Mouse (Mus musculus): ENCODE results near the gene Nelfcd.

Nelfcd gene

GRCm38 (mm10) chr2:174472818-174473549, 57.4 kb downstream of the Nelfcd start, which contains the start of gene Prelid3b:
Gene Prelid3b, minus strand, starts transcription at chr2:174473081.
- in situ Hi-C loops (cut with MboI, MseI) = no loop called here

DNA sequence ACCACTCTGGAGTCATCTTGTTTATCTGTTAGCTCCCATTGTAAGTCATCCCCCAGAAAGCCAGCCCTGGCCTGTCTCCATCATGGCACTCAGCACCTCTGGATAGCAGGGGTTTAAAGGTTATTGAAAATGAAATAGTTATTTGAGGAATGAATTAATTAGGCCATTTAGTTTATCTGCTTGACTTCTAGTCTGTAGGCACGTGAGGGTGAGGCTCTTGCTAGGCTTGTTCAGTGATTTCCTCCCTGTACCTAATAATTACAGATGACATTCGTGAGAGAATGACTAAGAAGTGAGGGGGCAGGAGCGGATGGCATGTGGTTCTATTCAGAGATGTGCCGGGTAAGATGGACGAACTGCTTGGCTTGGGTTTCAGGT, 57.9 kb downstream of the Nelfcd start:
- in situ Hi-C loops (cut with MboI, MseI) = no loop called here
